Mouse (Mus musculus) spleen, adult 2 months (tissue): Measurements from ENCODE around the gene Gm45234.

Experiments
- CTCF ChIP-seq: fragments of 200-500 bp; IDR thresholded peaks from 2 replicates; pipeline ENCODE4 v1.5.1; 2011; ENCODE audit warnings: mild to moderate bottlenecking, inconsistent platforms; ENCODE audit not compliant: insufficient read depth, insufficient read length, insufficient replicate concordance; ENCODE audit errors: extremely low read depth
- POLR2A ChIP-seq: fragments of 200-500 bp; IDR thresholded peaks from 2 replicates; pipeline ENCODE4 v1.6.1; 2011; ENCODE audit warnings: low read depth, low read length, inconsistent platforms

GRCm38 (mm10) chr6:124704417-124704816, 51.4 kb downstream of the Gm45234 start:
- TF ChIP-seq CTCF (no peak), POLR2A (no peak)
